Mouse (Mus musculus) lung, postnatal 0 days (tissue): ENCODE data around the gene Blzf1.

Source experiments
- CTCF ChIP-seq: IDR thresholded peaks from 2 replicates; pipeline ENCODE4 v1.5.1; 2016; ENCODE audit warnings: antibody characterized with exemption, mild to moderate bottlenecking
- EP300 ChIP-seq: IDR thresholded peaks from 2 replicates; pipeline ENCODE4 v1.6.1; 2016; ENCODE audit warnings: antibody characterized with exemption, mild to moderate bottlenecking, control low read depth

DNA sequence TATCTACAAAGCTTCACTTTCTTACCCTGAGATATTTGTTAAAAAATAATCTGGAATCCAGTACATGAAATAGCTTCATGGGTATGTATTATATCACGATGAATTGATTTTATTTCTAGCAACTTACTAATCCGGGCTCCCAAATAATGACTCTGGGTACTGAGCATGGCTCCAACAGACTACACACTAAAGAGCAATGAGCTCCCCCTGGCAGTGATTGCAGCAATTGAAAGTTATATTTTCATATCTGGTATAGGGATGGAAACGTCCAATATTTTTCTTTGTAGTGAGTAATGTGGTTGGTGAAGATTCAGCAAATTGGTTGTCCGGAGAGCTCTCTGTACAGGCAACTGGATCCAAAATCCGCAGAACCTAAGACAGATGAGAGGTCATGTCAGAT lies 15.2 kb downstream of the Blzf1 start:
- TF ChIP-seq CTCF (peak; percentile 39), EP300 (no peak)
